Mouse (Mus musculus) lung, adult 10 weeks (tissue): ENCODE measurements around the gene Foxa3. TPM values are rescaled to one million over a fixed set of nuclear protein-coding genes. Genes with fewer than 3 reads are reported as not detected.

ENCODE experiments used
- polyA plus RNA-seq: library from polyadenylated mRNA; stranded (reverse); fragments of 350-450 nt; fragmentation: Illumina TruSeq; extraction: RNeasy Lipid Tissue Mini Kit (QIAGEN cat#74804); gene quantifications from one replicate; pipeline ENCODE4 v1.2.3, GENCODE M21; 2014; ENCODE audit warnings: low read depth, low replicate concordance; ENCODE audit not compliant: insufficient read depth

Gene Foxa3
- polyA plus RNA-seq, result 0.19 TPM

DNA sequence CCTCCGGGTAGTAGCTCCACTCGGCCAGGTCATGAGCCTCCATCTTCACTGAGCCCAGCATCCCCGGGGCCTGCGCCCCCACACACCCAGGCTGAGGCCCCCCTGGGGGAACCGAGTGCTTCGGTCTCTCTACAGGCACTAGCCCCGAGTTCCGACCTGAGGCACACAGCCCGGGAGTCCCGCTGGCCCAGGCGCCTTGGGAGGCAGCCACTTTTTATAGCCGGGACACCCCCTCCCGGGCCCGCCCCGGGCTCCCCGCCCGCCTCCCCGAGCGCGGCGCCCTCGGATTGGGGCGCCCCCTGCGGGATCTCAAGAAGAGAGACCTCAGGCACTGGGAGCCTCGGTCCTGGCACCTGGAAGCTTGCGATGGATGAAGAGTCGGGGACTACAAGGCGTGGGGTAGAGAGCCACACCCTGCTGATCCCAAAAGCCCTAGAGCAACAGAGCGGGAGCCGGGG, at the start of gene Foxa3:
TSS of gene Foxa3 (minus strand) at position 182 of the 458 bp plus-strand sequence.

GRCm38 (mm10) chr7:19054047-19054776, 30.9 kb upstream of the Foxa3 start, which contains the start of gene Rsph6a:
Gene Rsph6a, plus strand, starts transcription at chr7:19054690.

DNA sequence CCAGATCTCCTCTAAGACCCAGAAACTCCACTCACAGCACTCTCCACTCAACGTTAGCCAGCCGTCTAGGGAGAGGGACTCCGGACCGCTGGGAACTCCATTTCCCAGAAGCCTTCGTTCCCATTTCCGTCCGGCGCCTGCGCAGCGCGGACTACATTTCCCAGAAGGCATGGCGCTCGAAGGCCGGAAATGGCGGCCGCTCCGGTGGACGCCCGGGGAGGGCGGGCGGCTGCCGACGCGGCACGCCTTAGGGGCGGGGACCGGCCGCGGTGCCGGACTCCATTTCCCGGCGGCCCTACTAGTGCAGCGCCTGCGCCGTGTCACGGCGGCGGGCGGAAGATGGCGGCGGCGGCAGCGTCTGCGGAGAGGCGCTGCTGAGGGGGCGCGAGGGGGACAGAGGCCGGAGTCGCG, 763 bp upstream of the Foxa3 start, which contains the start of gene Sympk:
TSS of gene Sympk (plus strand) at position 282 of the 411 bp plus-strand sequence.

DNA sequence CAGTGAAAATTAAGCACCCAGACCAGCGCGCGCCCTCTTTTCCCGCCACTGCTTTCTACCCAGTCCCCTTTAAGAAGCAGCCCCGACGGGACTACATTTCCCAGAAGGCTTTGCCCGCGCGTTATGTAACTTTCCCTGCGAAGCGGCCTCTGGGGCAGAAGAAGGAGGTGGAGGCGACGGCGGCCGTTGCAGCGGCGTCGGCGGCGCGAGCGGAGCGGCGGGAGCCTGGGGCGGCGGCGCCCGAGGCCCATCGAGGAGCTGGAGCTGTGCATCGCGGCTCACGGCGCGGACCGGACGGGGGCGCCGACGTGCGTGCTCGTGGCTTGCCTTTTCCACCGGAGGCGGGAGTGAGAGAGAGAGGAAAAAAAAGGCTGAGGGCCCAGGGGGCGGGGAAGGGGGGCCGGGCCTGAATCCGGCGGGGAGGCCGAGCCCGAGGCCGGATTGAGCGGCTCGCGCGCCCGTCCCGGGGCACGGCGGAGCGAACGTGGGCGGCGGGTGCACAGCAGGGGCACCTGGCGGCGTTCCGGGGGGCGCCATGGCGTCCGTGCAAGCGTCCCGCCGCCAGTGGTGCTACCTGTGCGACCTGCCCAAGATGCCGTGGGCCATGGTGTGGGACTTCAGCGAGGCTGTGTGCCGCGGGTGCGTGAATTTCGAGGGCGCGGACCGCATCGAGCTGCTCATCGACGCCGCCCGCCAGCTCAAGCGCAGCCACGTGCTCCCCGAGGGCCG, 19.3 kb downstream of the Foxa3 start, which contains the start of gene Irf2bp1:
TSS of gene Irf2bp1 (plus strand) at position 143 of the 729 bp plus-strand sequence.

DNA sequence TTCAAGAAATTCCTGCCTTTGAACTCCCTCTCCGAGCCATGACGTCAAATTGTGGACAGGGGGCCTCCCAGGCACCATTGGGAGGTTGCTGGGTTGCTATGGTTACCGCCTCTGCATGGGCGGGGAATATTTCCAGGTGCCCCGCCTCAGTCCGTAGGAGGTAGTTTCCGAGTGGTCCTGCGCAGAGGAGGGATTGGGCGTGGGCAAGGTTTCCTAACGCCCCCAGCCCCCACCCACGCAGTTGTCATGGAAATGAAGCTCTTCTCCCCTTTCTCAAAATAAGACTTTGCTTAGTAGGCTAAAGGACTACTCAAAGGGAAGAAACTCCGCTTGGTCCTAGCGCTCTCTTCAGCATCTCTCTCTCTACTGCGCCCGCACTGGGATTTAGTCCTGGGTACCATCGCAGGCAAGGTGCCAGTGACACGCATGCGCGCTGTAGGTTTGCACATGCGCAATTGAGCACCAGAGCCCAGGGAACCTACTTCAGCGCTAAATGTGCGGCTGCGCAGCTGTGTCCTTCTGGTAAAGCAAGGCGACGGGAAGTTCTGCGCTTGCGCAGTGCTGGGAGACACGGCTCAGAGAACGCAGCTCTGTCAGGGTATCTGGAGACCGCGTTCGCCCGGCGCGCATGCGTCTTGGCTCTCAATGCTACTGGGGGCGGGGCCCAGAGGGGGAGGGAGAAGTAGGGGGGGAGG, 32.6 kb downstream of the Foxa3 start, which contains the start of gene Mypop:
TSS of gene Mypop (plus strand) at position 645 of the 695 bp plus-strand sequence.

GRCm38 (mm10) chr7:18987100-18987499, 36.2 kb downstream of the Foxa3 start, which contains the start of gene Nanos2:
Gene Nanos2, plus strand, starts transcription at chr7:18987400.

Other genes with a start within 250 kb of the Foxa3 start
- gene Psg19, start 225.0 kb downstream of the Foxa3 start, polyA plus RNA-seq, result not detected
- 0.18 TPM for gene Psg17, start 201.9 kb downstream of the Foxa3 start, polyA plus RNA-seq
- gene Mill2, start 183.6 kb downstream of the Foxa3 start, polyA plus RNA-seq, result 19.7 TPM
- 36.8 TPM for gene Pglyrp1, start 152.2 kb downstream of the Foxa3 start, polyA plus RNA-seq
- 11.3 TPM for gene Ccdc61, start 113.1 kb downstream of the Foxa3 start, polyA plus RNA-seq
- gene Nova2, start 97.7 kb downstream of the Foxa3 start, polyA plus RNA-seq, result 2.6 TPM
- not detected for gene Nanos2, start 36.1 kb downstream of the Foxa3 start, polyA plus RNA-seq
- gene Mypop, start 32.3 kb downstream of the Foxa3 start, polyA plus RNA-seq, result 2.8 TPM
- gene Irf2bp1, start 19.5 kb downstream of the Foxa3 start, polyA plus RNA-seq, result 19.2 TPM
- gene Sympk, start 839 bp upstream of the Foxa3 start, polyA plus RNA-seq, result 35.7 TPM
- gene Rsph6a, start 31.2 kb upstream of the Foxa3 start, polyA plus RNA-seq, result not detected
- gene Dmwd, start 52.7 kb upstream of the Foxa3 start, polyA plus RNA-seq, result 27.0 TPM
- gene Dmpk, start 60.3 kb upstream of the Foxa3 start, polyA plus RNA-seq, result 30.8 TPM
- gene Six5, start 71.1 kb upstream of the Foxa3 start, polyA plus RNA-seq, result 6.2 TPM
- gene Gm4969, start 94.8 kb upstream of the Foxa3 start, polyA plus RNA-seq, result not detected
- gene Fbxo46, start 96.3 kb upstream of the Foxa3 start, polyA plus RNA-seq, result 5.1 TPM
- gene Qpctl, start 125.8 kb upstream of the Foxa3 start, polyA plus RNA-seq, result 6.5 TPM
- gene Snrpd2, start 126.2 kb upstream of the Foxa3 start, polyA plus RNA-seq, result 65.6 TPM
- 0.12 TPM for gene Gipr, start 142.6 kb upstream of the Foxa3 start, polyA plus RNA-seq
- 40.3 TPM for gene Eml2, start 152.9 kb upstream of the Foxa3 start, polyA plus RNA-seq
- 4.3 TPM for gene Gpr4, start 189.0 kb upstream of the Foxa3 start, polyA plus RNA-seq
- 14.0 TPM for gene Opa3, start 204.8 kb upstream of the Foxa3 start, polyA plus RNA-seq
- 88.6 TPM for gene Vasp, start 248.3 kb upstream of the Foxa3 start, polyA plus RNA-seq